Mouse (Mus musculus): Measurements from ENCODE around the gene Ociad1. TPM values are rescaled to one million over a fixed set of nuclear protein-coding genes. Genes with fewer than 3 reads are reported as not detected.

Ociad1 gene
- 153 to 168 TPM (median 159 TPM) in 4 replicates for total RNA-seq (2023)

DNA sequence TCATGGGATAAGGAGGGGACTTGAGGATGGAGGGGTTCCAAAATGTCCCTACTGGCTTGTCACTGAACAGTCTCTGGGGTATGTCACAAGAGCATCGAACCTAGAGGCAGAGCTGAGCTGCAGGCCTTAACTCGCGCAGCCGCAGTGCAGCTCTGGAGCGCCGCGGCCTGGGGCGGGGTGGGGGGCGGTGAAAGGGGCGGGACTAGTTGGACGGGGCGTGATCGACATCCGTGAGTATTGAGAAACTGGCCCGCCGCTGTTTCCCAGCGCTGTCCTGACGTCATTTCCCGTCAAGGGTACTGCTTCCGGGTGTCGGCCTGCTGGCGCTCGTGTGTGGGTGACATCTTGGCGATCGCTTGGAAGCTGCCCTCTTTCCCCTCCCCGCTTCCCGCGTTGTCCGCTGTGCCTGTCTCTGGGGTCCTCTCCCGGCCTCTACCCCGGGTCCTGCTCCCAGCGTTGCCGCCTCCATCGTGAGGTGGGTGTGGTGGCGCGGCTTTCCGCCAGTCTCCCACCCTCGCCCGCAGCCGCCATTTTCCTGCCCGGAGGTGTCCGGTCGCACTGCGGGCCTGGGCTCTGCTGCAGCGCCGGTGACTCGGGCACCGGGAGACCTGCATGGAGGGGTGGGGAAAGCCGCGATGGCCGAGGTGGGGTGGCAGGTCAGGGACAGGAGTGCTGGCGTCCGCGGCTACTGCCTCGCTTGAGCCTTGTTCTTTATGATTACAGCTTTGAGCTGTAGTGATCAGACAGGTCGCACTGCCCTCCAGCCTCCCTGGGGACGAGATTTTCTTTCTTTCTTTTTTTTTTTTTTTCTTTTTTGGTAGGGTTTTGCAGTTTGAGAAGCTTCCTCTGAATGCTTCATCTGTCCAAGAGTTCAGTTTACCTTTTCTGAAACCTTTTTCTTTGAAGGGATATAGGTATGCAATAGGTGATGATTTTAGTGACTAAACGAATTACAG is at the start of gene Ociad1:
Ociad1 (plus strand) TSS at position 283 of the 956 bp plus-strand sequence.

DNA sequence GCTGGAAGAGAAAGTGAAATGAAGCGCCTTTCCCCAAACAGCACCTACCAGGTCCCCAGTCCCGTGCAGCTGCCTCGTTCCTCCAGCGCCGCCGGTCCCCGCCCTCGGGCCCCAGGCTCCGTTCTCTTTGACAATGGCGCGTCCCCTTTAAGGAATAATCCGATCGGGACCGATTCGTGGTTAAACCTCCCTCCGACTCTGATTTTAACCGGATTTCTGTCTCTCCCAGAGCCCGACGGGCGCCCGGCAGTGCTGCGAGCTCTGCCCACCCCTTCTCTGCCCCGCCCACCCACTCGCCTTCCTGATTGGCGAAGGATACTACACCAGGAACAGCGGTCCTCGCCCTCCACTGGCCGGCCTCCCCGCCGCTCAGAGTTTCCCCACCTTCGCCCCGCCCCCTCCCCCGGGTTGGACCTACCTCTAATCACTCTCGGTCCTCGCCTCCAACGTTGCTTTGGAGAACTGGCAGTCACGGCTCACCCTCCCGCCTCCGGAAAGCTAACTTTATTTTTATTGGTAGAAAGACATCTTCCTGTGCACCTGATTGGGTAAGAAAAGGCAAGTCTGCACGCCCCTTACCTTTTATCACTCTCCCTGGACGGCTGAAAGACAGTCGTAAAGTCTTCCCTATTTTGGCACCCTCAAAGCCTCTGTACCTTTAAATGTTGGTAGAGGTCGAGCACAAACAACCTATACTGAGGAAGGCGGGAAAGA is 36.1 kb upstream of the Ociad1 start, which contains the start of gene Fryl:
Fryl (minus strand) TSS at position 268 of the 714 bp plus-strand sequence.

DNA sequence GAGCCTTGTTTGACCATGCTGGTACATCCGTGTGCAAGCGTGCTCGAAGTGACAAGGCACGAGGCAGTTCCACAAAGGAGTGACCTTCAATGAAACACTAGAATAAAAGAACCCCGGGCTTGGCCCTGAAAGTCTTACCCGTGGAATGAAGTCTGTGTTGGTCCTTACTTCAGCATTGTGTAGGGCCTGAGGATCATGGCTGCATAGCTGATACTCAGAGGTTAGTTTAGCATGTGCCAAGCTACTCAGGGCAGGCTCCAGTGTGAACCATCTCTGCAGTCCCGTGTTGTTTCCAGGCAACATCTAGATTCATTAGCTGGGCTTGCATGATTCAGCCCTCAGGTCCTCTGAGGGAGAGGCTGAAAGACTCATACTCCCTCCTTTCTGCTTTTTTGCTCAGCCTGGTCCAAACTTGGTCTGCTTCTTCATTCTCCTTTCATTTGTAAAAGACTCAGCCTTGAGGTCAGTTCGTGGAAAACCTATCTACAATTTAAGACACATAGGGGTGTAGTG is 48.2 kb downstream of the Ociad1 start, which contains the start of gene Ociad2:
Ociad2 (minus strand) TSS at position 306 of the 513 bp plus-strand sequence.

Other genes with a start within 250 kb of the Ociad1 start
- 186 to 210 TPM (median 193 TPM) in 4 replicates for gene Fryl, start 36.2 kb upstream of the Ociad1 start, total RNA-seq (2023)
- gene Ociad2, start 48.2 kb downstream of the Ociad1 start, total RNA-seq (2023), result not detected in 4 replicates
- not detected in 4 replicates for gene Cwh43, start 113.3 kb downstream of the Ociad1 start, total RNA-seq (2023)
- gene Dcun1d4, start 188.2 kb downstream of the Ociad1 start, total RNA-seq (2023), result 9.4 to 13.8 TPM (median 9.7 TPM) in 4 replicates